ENCODE assay signal across 9 mouse cellular contexts in genomic region chr4:43528487-43528886, GRCm38 (mm10). TPM values are rescaled to one million over a fixed set of nuclear protein-coding genes. Genes with fewer than 3 reads are reported as not detected.
DNase-seq lines count a peak whose midpoint lies in the region; ATAC-seq and TF ChIP-seq lines count a peak whose summit lies in the region.
"Had no signal": no experiment of that assay in that cellular context is flagged by ENCODE, and none has a peak within 500 bp of the region (broad histone marks: within the 10 kb centered on the region; RNA-seq: fewer than 3 reads in every experiment).

No protein-coding gene starts in this region.

- no peak overlapping the region for H3K4me2 ChIP-seq in kidney, postnatal 0 days (ENCODE audit: low read length)

- peaks cover 9% of the 10 kb centered on the region; the same call in 1 of the 2 replicates for H3K4me1 ChIP-seq in kidney, postnatal 0 days (replicated peaks; ENCODE audit: insufficient read depth, low read length)
- peaks cover 9% of the 10 kb centered on the region for H3K4me1 ChIP-seq in thymus, adult 2 months (replicated peaks; ENCODE audit: control insufficient read depth, insufficient read depth, low read length)

- no peak overlapping the region for H3K9ac ChIP-seq in kidney, postnatal 0 days (ENCODE audit: low read depth, low read length)

- DNase-seq in kidney, postnatal 0 days (ENCODE audit: low spot score), result no peak
- no peak for DNase-seq in kidney, postnatal 14 days
- peak; percentile 28 for DNase-seq in thymus, adult 2 months
- no peak for DNase-seq in thymus, postnatal 25 days
- peak; percentile 31 for DNase-seq in NIH3T3 (ENCODE audit: low read depth)
- no peak for DNase-seq in urinary bladder, postnatal 10 days (ENCODE audit: low spot score)

- peaks cover 28% of the 10 kb centered on the region for H3K36me3 ChIP-seq in kidney, postnatal 0 days (ENCODE audit: insufficient read depth, low read length)
- H3K36me3 ChIP-seq in thymus, adult 2 months (ENCODE audit: control insufficient read depth, insufficient read depth, low read length), result peaks cover 27% of the 10 kb centered on the region

- no peaks in the 10 kb centered on the region for H3K27me3 ChIP-seq in kidney, postnatal 0 days (ENCODE audit: insufficient read depth, low read length)
- peaks cover 17% of the 10 kb centered on the region for H3K27me3 ChIP-seq in thymus, adult 2 months (ENCODE audit: control insufficient read depth, insufficient read depth, low read length)

- 85% methylated on average over 9 of the region's 9 CpGs for WGBS in kidney, postnatal 0 days
- WGBS in thymus, adult 2 months, result 91% methylated on average over 9 of the region's 9 CpGs

- no peak for ATAC-seq in kidney, postnatal 0 days (replicated peaks; ENCODE audit: low FRiP score, low read depth)
- ATAC-seq in megakaryocyte, adult 5-6 weeks (ENCODE audit: poor library complexity, severe bottlenecking), result no peak
- ATAC-seq: intestine, embryonic 16.5 days had no signal

- no peak overlapping the region for H3K4me3 ChIP-seq in kidney, postnatal 0 days (replicated peaks; ENCODE audit: low read depth, low read length)
- H3K4me3 ChIP-seq in thymus, adult 2 months (ENCODE audit: control insufficient read depth, insufficient read depth, low read length), result no peak overlapping the region
- H3K4me3 ChIP-seq: forebrain, embryonic 10.5 days had no signal

- no peak overlapping the region for H3K27ac ChIP-seq in kidney, postnatal 0 days
- H3K27ac ChIP-seq in thymus, adult 2 months (ENCODE audit: control insufficient read depth, insufficient read depth, low read length), result no peak overlapping the region
- H3K27ac ChIP-seq: forebrain, embryonic 10.5 days had no signal

- TF ChIP-seq POLR2A in thymus, adult 2 months (IDR thresholded peaks at IDR 0.05; ENCODE audit: control insufficient read depth, extremely low read depth, insufficient read depth, low read length, poor library complexity), result no peak

- peak; percentile 51 for TF ChIP-seq CTCF in kidney, postnatal 0 days (IDR thresholded peaks at IDR 0.05; ENCODE audit: low read depth)
- TF ChIP-seq CTCF in thymus, adult 2 months (IDR thresholded peaks at IDR 0.05; ENCODE audit: borderline replicate concordance, control insufficient read depth, extremely low read depth, insufficient read depth, low read length, poor library complexity), result no peak

- no peaks in the 10 kb centered on the region for H3K9me3 ChIP-seq in kidney, postnatal 0 days (replicated peaks; ENCODE audit: low read length)
- H3K9me3 ChIP-seq: forebrain, embryonic 10.5 days had no signal

RNA-seq across cellular contexts. Expression of gene Tpm2, which starts 4.9 kb away (rescaled TPM):
- 164 and 176 TPM in 2 replicates for polyA plus RNA-seq in kidney, postnatal 0 days (2015; fragmentation: Nextera tagmentation; extraction: Ambion mirVana)
- polyA plus RNA-seq in thymus, adult 2 months (2012; rRNA removed), result 10.7 and 12.1 TPM in 2 replicates
- total RNA-seq in megakaryocyte, adult 5-6 weeks (2015), result 0.11 TPM in 1 of 2 replicates, not detected in the other
- total RNA-seq in megakaryocyte, adult 5-6 weeks (2017), result 0.11 and 0.33 TPM in 2 replicates

RNA-seq across cellular contexts. Expression of gene Car9, which starts 21.7 kb away (rescaled TPM):
- 0.48 and 1.3 TPM in 2 replicates for polyA plus RNA-seq in kidney, postnatal 0 days (2015; fragmentation: Nextera tagmentation; extraction: Ambion mirVana)
- 2.5 and 2.9 TPM in 2 replicates for polyA plus RNA-seq in thymus, adult 2 months (2012; rRNA removed)
- 3.0 and 3.5 TPM in 2 replicates for total RNA-seq in megakaryocyte, adult 5-6 weeks (2015)
- total RNA-seq in megakaryocyte, adult 5-6 weeks (2017), result 0.41 and 1.1 TPM in 2 replicates

RNA-seq across cellular contexts. Expression of gene Arhgef39, which starts 29.0 kb away (rescaled TPM):
- polyA plus RNA-seq in kidney, postnatal 0 days (2015; fragmentation: Nextera tagmentation; extraction: Ambion mirVana), result 15.2 and 15.4 TPM in 2 replicates
- 105 and 108 TPM in 2 replicates for polyA plus RNA-seq in thymus, adult 2 months (2012; rRNA removed)
- 54.6 and 60.0 TPM in 2 replicates for total RNA-seq in megakaryocyte, adult 5-6 weeks (2015)
- 52.3 and 54.1 TPM in 2 replicates for total RNA-seq in megakaryocyte, adult 5-6 weeks (2017)

RNA-seq across cellular contexts. Expression of gene Creb3, which starts 33.6 kb away (rescaled TPM):
- 74.1 and 76.5 TPM in 2 replicates for polyA plus RNA-seq in kidney, postnatal 0 days (2015; fragmentation: Nextera tagmentation; extraction: Ambion mirVana)
- polyA plus RNA-seq in thymus, adult 2 months (2012; rRNA removed), result 64.6 and 80.2 TPM in 2 replicates
- 29.4 and 33.0 TPM in 2 replicates for total RNA-seq in megakaryocyte, adult 5-6 weeks (2015)
- total RNA-seq in megakaryocyte, adult 5-6 weeks (2017), result 84.6 and 101 TPM in 2 replicates

RNA-seq across cellular contexts. Expression of gene Tln1, which starts 34.0 kb away (rescaled TPM):
- 64.9 and 65.8 TPM in 2 replicates for polyA plus RNA-seq in kidney, postnatal 0 days (2015; fragmentation: Nextera tagmentation; extraction: Ambion mirVana)
- 225 and 254 TPM in 2 replicates for polyA plus RNA-seq in thymus, adult 2 months (2012; rRNA removed)
- total RNA-seq in megakaryocyte, adult 5-6 weeks (2015), result 226 and 299 TPM in 2 replicates
- total RNA-seq in megakaryocyte, adult 5-6 weeks (2017), result 408 and 426 TPM in 2 replicates

Comparison
In these comparisons a context has a peak if more than half of its experiments do, and no peak if none do; other contexts are left out.
1. DNase-seq: peak in thymus, adult 2 months (single experiment) and NIH3T3 (single experiment); none in kidney, postnatal 0 days (single experiment), kidney, postnatal 14 days (single experiment), thymus, postnatal 25 days (single experiment) and urinary bladder, postnatal 10 days (single experiment).
2. RNA of gene Tpm2, which starts 4.9 kb away (polyA plus RNA-seq): 164 to 176 TPM in kidney, postnatal 0 days; 10.7 to 12.1 TPM in thymus, adult 2 months; every median in the first group is over 10 times any median in the second.